Mouse (Mus musculus) layer of hippocampus, postnatal 14 days (tissue): ENCODE results near the gene Ptgdr2. TPM values are rescaled to one million over a fixed set of nuclear protein-coding genes. Genes with fewer than 3 reads are reported as not detected.

Source experiments
- DNase-seq, 2 experiments: peaks; one replicate each; pipeline ENCODE4 v3.0.0; 2021 to 2022; ENCODE audit warnings: low spot score in 2 of 2, mixed read lengths in 1 of 2
- total RNA-seq, 2 experiments: library from RNA; stranded (reverse); gene quantifications; 2 replicates each; pipeline ENCODE4 v1.2.3; 2021

Gene Ptgdr2
- total RNA-seq, 2 experiments from 2014 or later: 0.29 to 0.32 TPM

DNA sequence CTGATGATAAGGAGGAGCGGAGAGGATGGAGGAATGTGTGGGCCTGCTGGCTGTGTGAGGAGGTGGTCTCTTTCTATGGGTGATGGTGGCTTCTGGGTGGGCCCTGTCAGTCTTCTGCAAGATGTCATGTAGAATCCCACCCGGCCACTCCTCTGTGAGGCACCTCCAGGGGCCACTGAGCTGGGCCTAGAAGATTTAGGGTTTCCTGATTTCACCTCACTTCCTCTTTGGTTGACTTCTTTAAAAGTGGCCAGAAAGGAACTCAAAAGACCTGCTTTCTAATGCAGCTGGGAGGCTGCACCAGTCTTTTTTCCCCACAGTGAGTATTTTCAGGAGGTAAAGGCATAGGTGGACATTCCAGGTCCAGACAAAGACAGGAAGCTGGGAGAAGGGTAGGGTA lies 6.3 kb upstream of the Ptgdr2 start:
- no peak for DNase-seq

DNA sequence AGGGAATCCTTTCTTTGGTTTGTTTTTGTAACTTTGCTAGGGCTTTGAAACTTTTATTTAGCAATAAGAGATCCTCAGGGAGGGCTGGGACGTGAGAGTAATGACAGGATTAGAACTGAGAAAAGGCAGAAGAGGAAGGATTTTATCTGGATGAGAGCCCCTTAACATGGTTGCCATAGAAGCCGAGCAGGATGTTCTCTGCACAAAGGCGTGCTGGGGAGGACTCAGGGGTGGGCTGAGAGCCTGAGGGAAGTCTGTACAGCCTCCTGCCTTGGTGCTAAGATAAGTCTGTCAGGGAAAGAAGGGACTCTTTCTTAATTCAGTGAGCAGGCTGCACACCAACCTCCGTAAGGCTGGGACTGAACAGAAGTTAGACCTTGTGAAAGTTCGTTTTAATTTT lies 1.9 kb upstream of the Ptgdr2 start:
- peak in 1 of 2 experiments; percentile 41 for DNase-seq

DNA sequence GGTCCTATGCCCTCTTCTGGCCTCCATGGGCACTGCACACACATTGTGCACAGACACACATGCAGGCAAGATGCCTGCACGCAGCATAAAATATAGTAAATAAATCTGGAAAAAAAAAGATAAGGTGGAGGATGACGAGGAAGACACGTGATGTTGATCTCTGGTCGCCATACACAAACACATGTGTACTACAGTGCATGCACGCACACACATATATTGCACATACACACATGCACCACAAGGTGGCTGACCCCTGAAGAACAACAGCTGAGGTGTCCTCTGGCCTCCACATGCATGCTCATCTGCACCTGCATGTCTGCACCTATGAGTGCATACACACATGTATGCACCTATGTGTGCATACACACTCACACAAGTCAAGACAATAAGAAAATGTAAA lies 883 bp upstream of the Ptgdr2 start:
- no peak for DNase-seq

DNA sequence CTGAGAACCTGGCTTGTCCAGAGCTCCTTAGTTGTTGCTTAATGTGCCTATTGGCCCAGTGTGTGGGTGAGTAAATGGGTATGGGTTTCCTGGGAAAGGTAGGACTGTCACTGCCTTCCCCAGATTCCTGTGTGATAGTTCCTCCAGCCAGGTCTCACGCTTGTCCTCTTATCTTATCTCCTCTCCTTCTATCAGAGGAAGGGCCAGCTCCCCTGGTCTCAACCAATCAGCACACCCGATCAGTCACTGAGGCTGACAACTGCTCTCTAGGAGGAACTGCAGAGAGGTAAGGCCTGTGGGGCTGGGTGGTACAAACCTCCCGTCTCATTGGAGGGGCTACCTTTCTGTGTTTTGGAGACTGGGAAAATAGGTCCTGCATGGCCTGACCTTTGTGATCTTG lies 1.8 kb downstream of the Ptgdr2 start:
- DNase-seq: no peak

DNA sequence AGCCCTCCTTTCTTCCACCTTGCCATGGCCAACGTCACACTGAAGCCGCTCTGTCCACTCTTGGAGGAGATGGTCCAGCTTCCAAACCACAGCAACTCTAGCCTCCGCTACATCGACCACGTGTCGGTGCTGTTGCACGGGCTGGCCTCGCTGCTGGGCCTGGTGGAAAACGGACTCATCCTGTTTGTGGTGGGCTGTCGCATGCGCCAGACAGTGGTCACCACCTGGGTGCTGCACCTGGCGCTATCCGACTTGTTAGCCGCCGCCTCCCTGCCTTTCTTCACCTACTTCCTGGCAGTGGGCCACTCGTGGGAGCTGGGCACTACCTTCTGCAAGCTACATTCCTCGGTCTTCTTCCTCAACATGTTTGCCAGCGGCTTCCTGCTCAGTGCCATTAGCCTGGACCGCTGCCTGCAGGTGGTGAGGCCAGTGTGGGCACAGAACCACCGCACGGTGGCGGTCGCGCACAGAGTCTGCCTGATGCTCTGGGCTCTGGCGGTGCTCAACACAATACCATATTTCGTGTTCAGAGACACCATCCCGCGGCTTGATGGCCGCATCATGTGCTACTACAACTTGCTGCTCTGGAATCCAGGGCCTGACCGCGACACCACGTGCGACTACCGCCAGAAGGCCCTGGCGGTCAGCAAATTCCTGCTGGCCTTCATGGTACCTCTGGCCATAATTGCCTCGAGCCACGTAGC lies 3.3 kb downstream of the Ptgdr2 start:
- DNase-seq: peak; percentile 58 to 65

DNA sequence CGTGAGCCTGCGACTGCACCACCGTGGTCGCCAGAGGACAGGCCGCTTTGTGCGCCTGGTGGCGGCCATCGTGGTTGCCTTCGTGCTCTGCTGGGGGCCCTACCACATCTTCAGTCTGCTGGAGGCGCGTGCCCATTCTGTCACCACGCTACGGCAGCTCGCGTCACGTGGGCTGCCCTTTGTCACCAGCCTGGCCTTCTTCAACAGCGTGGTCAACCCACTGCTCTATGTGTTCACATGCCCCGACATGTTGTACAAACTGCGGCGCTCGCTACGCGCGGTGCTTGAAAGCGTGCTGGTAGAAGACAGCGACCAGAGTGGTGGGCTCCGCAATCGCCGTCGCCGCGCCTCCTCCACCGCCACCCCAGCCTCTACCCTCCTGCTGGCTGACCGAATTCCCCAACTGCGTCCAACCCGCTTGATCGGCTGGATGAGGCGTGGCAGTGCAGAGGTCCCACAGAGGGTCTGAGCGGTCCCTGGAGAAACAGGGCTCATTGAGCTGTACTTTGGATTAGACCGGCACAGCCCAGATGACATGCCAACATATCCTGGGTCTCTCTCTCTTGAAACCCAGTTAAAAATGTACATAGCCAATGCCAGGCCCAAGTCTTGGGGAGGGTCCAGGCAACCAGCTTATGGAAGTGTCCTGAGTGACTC lies 4.0 kb downstream of the Ptgdr2 start:
- DNase-seq: peak in 1 of 2 experiments; percentile 33

DNA sequence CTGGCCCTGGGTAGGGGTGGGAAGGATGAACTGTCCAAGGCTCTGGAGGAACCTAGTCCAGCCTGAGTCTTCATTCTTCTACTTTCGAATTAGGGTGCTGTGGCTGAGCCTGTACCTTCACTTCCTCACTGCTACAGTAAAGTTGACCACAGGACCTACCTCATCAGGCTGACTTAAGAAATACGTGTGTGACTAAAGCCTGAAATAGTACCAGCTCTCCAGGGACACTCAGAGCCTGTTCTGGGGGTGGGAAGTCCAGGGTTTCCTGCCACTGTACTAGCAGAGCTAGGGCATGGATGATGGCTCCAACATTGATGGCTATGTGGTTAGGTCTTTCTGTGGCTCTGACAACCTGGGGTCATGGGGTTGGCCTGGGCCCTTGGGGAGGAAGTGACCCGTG lies 7.0 kb downstream of the Ptgdr2 start:
- no peak for DNase-seq

DNA sequence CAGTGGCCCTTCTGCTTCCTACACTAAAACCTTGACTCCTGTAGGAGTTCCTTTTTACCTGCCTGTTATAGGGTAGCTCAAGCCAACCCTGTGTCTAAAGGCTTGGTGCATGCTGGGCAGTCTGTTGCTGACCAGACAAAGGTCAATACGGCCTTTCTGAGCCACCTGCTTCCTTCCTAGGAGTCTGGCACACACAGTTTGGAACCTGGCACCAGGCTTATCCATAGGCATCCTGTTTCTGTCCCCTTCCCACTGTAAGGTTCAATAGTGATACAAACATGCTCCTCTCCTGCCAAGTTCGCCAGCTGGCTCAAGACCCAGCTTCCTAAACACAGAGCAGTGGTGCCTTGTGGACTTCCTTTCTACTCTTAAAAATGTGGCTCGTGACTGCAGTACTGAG lies 9.5 kb downstream of the Ptgdr2 start:
- no peak for DNase-seq

DNA sequence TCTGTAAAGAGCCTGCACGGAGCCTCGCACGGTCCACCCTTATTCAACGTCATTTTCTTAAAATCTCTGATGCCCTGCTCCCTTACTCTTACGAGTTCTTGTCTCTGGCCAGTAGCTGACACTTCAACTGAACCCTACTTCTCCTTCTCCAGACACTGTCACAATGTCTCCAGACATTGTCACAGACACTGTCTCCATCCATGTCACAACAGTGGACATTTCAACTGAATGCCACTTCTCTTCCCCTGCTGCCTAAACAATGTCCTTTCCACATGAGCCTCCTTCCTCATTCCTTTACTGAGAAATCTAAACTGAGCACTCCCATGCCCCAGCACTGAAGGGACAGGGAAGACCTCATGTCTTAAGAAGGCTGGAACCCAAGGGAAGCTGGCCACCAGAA lies 10.3 kb downstream of the Ptgdr2 start:
- no peak for DNase-seq

DNA sequence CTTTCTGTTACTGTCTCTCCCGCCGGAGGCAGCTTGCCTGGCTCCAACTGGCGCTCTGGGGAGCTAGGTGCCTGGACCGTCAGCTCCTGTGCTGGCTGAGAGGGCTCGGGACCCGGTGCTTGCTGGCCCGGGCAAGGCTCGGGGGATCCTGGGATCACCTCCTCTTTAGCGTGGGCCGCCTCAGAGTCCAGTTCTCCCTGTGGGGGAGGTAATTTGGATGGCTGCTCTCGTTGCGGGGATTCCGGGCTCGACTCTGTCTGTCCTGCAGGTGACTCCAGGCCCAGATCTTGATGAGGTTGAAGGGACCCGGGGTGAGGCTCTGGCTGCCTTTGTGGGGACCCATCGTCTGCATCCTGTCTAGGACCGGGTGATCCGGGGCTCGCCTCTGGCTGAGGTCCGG lies 11.5 kb downstream of the Ptgdr2 start:
- no peak for DNase-seq

DNA sequence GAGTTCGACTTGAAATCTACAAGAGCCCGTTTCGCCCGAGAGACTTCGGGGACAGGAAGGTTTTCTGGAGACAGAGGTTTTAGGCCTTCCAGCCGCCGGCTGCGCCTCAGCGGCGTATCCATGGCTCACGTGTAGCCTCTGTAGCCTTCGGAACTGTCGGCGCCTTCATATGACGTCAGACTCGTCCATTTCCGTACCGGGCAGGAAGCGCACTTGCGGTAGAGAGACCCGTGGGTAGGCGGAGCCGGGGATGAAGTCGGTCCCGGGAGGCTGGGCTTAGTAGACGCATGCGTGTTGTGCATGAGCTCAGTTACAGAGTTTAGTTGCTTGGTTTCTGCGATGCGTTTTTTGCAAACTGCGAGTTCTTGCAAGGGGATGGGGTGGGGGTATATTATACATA lies 12.2 kb downstream of the Ptgdr2 start, which contains the start of gene Ccdc86:
Ccdc86 (minus strand) TSS at position 155 of the 400 bp plus-strand sequence.
- DNase-seq: peak; percentile 92 to 98

DNA sequence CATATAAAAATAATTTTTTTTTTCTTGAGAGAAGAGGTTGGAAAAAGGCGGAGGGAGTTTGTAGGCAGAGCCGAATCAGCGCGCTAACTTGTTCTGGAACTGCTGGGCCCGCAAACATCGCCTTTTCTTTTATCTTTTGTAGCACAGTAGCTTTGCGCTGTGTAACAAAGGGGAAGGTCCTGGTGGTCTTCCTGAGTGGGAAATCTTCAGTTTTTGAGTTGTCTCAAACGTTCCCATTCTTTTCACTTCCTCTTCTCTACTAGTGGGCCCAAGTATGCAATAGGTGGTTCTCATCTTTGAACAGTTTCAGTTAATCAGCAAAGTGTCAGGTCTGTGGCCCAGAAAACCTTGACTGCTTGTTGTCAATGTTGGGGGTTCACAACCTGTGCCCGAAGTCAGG lies 12.6 kb downstream of the Ptgdr2 start:
- no peak for DNase-seq

DNA sequence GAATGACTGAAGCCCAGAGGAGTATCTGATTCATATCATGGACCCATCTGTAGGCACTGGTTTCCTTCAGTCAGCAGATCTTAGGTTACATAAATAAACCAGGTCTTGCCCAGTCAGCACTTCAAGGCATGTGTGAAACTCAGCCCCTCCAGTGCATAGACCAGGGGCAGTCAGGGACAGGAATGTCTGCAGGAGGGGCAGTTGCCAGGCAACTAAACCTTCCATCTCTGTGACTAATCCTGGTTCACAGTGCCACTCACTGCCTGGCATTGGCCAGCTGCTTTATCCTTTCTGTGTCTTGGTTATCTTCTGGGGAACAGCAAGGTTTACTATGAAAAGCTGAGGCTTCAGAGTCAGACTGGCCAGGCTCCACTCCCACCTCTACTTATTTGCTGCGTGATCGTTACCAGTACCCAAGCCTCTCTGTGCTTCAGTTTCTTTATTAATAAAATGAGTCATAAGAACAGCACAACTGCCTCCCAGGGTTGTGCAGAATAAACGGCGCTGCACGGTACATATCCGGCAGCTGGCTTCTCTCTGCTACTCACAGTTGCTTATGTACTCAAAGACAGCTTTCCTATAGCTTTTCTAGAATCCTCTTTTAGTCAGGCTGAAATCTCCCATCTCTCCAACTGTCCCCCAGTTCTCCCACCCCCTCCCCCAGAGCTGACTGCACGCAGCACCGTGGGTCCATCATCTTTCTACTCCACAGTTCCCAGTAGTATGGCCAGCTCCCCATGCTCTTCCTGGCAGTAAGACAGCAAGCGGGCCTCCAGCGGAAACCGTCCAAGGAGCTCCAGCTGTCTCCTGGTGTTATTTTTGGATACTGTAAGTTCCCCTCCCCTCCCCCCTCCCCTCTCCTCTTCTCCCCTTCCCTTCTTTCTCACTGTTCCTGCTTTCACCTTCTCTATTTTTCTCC lies 15.3 kb downstream of the Ptgdr2 start:
- DNase-seq: peak in 1 of 2 experiments; percentile 26

DNA sequence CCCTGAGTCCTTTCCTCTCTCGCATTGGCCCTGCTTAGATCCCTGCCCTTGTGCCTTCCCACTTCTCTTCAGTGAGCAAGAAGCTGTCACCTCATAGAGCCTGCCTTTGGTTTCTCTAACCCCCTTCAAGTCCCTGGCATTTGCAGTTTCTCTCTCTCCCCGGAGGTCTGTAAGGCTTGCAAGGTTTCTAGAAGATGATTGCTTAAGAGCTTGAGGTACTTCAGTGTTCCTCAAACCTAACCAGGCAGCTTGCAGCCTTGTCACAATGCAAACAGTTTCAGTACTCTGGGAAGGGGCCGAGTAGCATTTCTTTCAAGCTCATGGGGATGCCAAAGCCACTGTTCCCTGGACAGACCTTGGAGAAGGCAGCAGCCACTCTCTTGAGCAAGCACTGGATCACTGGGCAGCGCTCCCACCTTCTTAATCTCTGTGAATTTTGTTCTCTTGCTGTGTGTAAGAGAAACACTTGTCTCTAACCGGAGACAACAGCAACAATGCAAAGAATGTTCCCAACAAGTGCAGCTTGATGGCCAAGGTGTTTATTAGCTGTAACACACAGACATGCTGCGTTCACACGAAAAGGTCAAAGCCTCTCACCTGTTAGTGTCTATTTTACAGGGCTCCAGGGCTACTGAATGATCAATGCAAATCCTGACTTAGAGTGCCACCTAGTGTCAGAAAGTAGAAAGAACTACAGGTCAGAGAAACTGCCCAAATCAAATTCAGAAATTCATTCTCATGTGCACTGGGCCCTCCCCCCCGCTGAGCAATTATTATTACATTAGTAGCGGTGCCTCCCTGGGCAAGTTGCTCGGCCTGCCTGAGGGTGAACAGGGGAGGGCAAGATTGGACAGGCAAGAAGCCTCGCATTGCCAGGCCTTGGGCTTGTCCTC lies 22.4 kb downstream of the Ptgdr2 start:
- DNase-seq: peak in 1 of 2 experiments; percentile 73

DNA sequence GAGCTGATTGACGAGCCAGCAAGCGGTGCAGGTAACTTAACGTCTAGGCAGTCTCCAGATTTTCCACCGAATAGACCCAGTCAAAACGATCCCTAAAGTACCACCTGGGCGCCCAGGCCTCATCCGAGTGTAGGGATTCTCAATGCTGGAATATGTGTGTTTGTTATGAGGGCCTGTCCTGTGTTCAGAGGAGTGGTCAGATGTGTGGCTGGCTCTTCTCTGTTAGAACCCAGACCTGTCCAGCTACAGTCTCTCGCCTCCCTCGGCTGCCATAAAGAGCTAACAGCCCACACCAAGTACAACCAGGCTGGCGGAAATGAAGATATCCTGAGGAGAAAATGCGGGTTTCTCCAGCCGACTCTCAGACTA lies 23.0 kb downstream of the Ptgdr2 start:
- no peak for DNase-seq

DNA sequence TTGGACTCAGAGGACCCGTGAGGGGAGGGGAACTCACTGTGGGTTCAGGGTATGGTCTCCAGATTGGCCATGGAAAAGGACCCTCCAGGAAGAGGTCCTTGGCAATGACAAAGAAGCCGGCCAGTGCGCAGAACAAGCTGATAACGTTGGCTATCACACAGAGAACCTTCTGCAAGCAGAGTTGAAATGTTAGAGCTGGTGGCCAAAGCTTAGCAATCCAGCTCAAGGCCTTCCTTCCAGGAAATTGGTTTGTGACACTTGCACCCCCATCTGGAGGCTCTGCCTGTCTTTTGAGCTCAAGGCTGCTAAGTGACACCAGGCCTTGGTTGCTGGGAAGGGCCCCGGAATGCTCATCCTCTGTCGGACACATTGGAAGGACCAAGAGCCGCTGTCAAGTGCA lies 28.8 kb downstream of the Ptgdr2 start:
- DNase-seq: no peak

DNA sequence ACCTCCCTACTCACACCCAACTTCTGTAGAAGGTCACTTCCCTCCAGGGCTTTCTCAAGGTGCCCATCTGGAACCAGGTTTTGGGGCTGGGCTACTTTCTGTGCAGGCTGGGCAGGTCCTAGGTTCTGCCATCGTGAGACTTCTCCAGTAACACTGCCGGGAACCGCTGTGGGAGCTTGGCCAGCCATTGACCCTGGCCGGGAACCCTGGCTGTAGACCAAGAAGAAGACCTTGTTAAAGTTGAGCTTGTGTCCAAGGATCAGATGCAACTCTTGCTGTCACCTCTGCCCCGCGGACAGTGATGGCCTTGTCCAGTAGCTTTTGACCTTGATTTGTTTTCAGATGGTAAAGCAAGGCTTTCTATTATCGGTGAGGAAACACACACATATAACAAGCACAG lies 31.6 kb downstream of the Ptgdr2 start:
- DNase-seq: no peak

DNA sequence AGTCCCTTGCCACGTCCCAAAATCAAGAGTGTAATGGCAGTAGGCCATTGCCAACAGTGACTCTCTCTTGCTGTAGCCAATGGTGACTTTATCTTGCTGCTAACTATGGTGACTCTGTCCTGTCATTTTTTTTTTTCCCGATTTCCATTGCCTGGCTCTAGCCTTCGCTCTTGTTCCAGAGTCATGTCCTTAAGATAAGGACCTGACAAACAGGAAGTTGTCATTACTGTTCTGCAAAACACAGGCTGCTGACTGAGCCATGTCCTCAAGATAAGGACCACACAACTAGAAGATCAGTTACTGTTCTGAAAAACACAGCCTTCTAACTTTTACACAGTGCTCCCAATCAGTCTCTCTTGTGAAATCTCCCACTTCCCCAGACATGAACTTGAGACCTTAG lies 33.5 kb downstream of the Ptgdr2 start:
- no peak for DNase-seq

DNA sequence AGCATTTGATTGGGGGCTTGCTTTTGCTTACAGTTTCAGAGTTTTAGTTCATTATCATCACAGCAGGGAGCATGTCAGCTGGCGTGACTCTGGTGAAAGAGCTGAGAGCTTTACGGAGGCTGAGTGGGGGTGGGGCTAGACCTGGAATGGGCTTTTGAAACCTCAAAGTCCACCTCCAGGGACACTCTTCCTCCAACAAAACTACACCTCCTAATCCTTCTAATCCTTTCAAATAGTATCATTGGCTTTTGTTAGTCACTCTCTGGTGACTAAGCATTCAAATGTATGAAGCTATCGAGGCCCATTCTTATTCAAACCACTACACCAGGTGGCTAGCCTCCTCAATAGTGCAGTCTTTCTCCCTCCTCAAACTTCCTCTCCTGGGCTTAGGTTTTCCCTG lies 35.7 kb downstream of the Ptgdr2 start:
- DNase-seq: no peak

DNA sequence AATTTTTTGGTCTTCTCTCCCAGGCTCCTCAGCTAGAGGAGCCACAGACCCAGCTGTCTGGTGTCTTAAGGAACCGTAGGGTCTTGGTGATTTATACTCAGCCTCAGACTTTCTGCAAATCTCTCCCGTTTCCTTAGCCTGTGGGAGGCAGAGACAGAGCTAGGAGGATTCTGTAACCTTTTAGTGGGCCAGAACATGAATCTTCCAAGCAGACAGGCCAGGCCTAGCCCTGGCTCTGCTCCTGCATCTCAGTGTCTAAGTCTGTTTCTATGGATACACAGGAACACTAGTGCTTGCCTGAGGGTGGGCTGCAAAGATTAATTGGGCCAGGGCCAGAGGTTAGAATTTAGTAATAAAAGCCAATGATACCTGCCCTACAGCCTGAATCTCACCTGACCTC lies 36.2 kb downstream of the Ptgdr2 start:
- no peak for DNase-seq
